Mouse (Mus musculus) heart, postnatal 0 days (tissue): ENCODE measurements around the gene Gfod2. TPM values are rescaled to one million over a fixed set of nuclear protein-coding genes. Genes with fewer than 3 reads are reported as not detected.
A peak's percentile ranks its signal among the peaks of the same experiment; 100 is the strongest.

ENCODE experiments used
- ATAC-seq: fragments of 200-750 bp; cut with Nextera tagmentation; 2 replicates; pipeline ENCODE4 v1.8.0; 2017; ENCODE audit warnings: low read depth, moderate number of reproducible peaks, moderate library complexity; ENCODE audit not compliant: insufficient read depth
- DNase-seq: peaks from one replicate; pipeline ENCODE4 v3.0.0-alpha.2; 2016; ENCODE audit warnings: low spot score
- H3K27ac ChIP-seq: fragments of 300-500 bp; sonication (generic); 2 replicates; pipeline ENCODE4 v1.5.1; 2014; ENCODE audit warnings: low read depth, mild to moderate bottlenecking
- H3K27me3 ChIP-seq: fragments of 300-500 bp; sonication (generic); 2 replicates; pipeline ENCODE4 v1.6.1; 2014; ENCODE audit warnings: low read length, mixed read lengths; ENCODE audit not compliant: control insufficient read depth, insufficient read depth
- H3K36me3 ChIP-seq: fragments of 300-500 bp; sonication (generic); replicated peaks from 2 replicates; pipeline ENCODE4 v1.6.1; 2014; ENCODE audit warnings: low read length, mixed read lengths; ENCODE audit not compliant: control insufficient read depth, insufficient read depth
- H3K4me1 ChIP-seq: fragments of 300-500 bp; sonication (generic); 2 replicates; pipeline ENCODE4 v1.6.1; 2014; ENCODE audit warnings: antibody characterized with exemption; ENCODE audit not compliant: control insufficient read depth, insufficient read depth
- H3K4me2 ChIP-seq: fragments of 300-500 bp; sonication (generic); 2 replicates; pipeline ENCODE4 v1.6.1; 2014; ENCODE audit warnings: low read depth, mild to moderate bottlenecking, low read length, moderate library complexity
- H3K4me3 ChIP-seq: fragments of 300-500 bp; sonication (generic); 2 replicates; pipeline ENCODE4 v1.5.1; 2014; ENCODE audit warnings: low read depth, low read length
- H3K9ac ChIP-seq: fragments of 300-500 bp; sonication (generic); replicated peaks from 2 replicates; pipeline ENCODE4 v1.6.1; 2014; ENCODE audit warnings: low read depth, low read length, mixed read lengths
- H3K9me3 ChIP-seq: fragments of 300-500 bp; sonication (generic); replicated peaks from 2 replicates; pipeline ENCODE4 v1.6.1; 2016; ENCODE audit warnings: low read length; ENCODE audit not compliant: control insufficient read depth
- CTCF ChIP-seq: IDR thresholded peaks from 2 replicates; pipeline ENCODE4 v1.5.1; 2016; ENCODE audit warnings: antibody characterized with exemption, control low read depth, low read depth
- EP300 ChIP-seq: IDR thresholded peaks from 2 replicates; pipeline ENCODE4 v1.6.1; 2016; ENCODE audit warnings: antibody characterized with exemption, low read depth
- WGBS: fragments of 180-500 bp; shearing (Covaris S2); extraction: QIAGEN DNeasy Blood & Tissue Kit; methylation state at CpG from one replicate; pipeline ENCODE4 v1.1.7; 2014; 5-methylcytosine and 5-hydroxymethylcytosine counted together
- polyA plus RNA-seq: library from polyadenylated mRNA; unstranded; fragments of >200 nt; fragmentation: Nextera tagmentation; extraction: Ambion mirVana; gene quantifications from 2 replicates; pipeline ENCODE4 v1.2.1, GENCODE M21; 2015
- total RNA-seq: library from RNA; depleted of rRNA; stranded (reverse); fragments of >200 nt; gene quantifications from 2 replicates; pipeline ENCODE4 v1.2.3, GENCODE M21; 2014; ENCODE audit warnings: low replicate concordance; rRNA removed

Gfod2 gene
- 2.4 and 5.8 TPM in 2 replicates for total RNA-seq
- 6.5 and 6.6 TPM in 2 replicates for polyA plus RNA-seq

DNA sequence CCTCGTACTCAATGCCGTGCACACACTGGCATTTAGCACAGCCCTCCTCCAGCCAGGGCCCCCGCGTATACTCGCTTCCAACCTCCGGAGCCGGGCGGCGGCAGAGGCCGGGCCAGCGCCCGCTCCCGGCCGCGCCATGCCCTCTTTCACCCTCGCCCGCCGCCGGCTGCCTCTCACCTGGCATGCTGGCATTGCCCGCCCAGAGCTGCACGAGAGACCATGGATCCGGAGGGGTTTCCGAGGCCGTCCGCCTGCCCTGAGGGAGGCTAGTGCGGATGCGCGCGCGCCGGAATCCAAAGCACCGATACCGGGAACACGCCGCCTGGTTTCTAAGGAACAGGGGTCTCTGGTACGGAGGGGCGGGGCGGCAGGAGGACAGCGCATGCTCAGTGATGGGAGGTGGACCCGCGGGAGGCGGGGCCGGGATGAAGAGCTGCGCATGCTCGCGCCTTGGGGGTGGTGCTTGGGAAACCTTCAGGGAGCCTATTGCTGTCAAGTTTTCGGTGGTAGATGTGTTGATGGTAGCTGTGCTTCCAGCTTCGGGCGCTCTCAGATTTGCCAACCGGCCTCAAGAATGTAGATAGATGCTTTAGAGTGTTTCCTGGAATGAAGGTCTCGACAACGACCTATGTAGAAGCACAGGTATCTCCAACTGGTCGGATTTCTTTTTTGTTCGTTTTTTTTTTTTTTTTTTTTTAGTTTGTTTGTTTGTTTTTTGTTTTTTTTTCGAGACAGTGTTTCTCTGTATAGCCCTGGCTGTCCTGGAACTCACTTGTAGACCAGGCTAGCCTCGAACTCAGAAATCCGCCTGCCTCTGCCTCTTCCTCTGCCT lies at the start of gene Gfod2:
Gene Gfod2 (minus strand): TSS at position 388 of the 832 bp plus-strand sequence.
- Histone ChIP-seq H3K9me3 (no peaks in the 10 kb centered on the region), H3K27me3 (no peaks in the 10 kb centered on the region), H3K4me1 (peaks cover 12% of the 10 kb centered on the region; the same call in 1 of the 2 replicates), H3K4me2 (peak within 1 kb of the TSS; percentile 78), H3K36me3 (no peaks in the 10 kb centered on the region), H3K9ac (peak within 1 kb of the TSS; percentile 56), H3K27ac (peak within 1 kb of the TSS; percentile 54), H3K4me3 (peak within 1 kb of the TSS; percentile 79)
- ATAC-seq (peak; percentile 100), DNase-seq (peak; percentile 96)
- TF ChIP-seq EP300, result no peak
- no peak for TF ChIP-seq CTCF
- WGBS, result 2% methylated on average over 57 of the region's 57 CpGs

DNA sequence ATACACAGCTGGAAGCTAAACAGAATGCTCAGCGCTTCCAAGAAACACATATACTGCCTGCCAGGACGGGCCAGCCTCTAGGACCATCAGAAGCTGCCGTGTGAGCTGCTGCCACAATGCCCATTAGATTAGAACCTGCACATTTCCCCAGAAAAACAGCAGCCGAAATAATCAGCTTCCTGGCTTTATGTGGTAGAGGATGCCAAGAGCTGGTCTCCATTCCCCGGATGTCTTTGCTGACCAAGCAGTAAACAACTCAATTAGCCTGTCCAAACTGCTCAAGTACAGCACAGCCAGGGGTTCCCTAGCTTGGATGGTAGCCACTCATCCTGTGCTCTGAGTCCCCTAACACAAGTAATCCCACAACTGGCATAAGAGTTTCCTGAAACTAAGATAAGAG lies 49.3 kb upstream of the Gfod2 start:
- Histone ChIP-seq H3K9ac (no peak overlapping the region), H3K4me1 (peaks cover 16% of the 10 kb centered on the region; the same call in 1 of the 2 replicates), H3K36me3 (peaks cover 7% of the 10 kb centered on the region; the same call in 1 of the 2 replicates), H3K27me3 (no peaks in the 10 kb centered on the region), H3K4me3 (no peak overlapping the region), H3K27ac (no peak overlapping the region; the same call in 1 of the 2 replicates), H3K4me2 (no peak overlapping the region), H3K9me3 (no peaks in the 10 kb centered on the region)
- ATAC-seq (no peak; the same call in 1 of the 2 replicates), DNase-seq (no peak)
- TF ChIP-seq EP300, result no peak
- TF ChIP-seq CTCF, result no peak
- 74% methylated on average over 5 of the region's 5 CpGs for WGBS

DNA sequence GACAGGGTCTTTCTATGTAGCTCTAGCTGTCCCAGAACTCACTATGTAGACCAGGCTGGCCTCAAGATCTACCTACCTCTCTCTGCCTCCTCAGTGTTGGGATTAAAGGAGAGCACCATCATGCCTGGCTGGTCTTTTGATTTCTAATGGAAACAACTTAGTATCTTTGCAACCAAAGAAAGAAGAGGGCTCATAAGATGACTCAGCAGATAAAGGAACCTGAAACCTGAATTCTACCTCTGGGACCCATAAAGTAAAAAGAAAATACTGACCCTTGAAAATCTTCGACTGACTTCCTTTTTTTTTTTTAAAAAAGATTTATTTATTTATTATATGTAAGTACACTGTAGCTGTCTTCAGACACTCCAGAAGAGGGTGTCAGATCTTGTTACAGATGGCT lies 47.5 kb upstream of the Gfod2 start:
- no peak for TF ChIP-seq CTCF
- TF ChIP-seq EP300, result no peak
- no peak overlapping the region for H3K4me3 ChIP-seq
- peaks cover 16% of the 10 kb centered on the region; the same call in 1 of the 2 replicates for H3K4me1 ChIP-seq
- 0 out of 2 replicates have a peak, but pooled peaks cover 7% of the 10 kb centered on the region for H3K36me3 ChIP-seq
- no peaks in the 10 kb centered on the region for H3K9me3 ChIP-seq
- no peak overlapping the region for H3K27ac ChIP-seq
- 86% methylated on average over 1 of the region's 1 CpGs for WGBS
- DNase-seq (no peak), ATAC-seq (no peak)
- no peak overlapping the region for H3K9ac ChIP-seq
- no peak overlapping the region for H3K4me2 ChIP-seq
- H3K27me3 ChIP-seq, result no peaks in the 10 kb centered on the region

DNA sequence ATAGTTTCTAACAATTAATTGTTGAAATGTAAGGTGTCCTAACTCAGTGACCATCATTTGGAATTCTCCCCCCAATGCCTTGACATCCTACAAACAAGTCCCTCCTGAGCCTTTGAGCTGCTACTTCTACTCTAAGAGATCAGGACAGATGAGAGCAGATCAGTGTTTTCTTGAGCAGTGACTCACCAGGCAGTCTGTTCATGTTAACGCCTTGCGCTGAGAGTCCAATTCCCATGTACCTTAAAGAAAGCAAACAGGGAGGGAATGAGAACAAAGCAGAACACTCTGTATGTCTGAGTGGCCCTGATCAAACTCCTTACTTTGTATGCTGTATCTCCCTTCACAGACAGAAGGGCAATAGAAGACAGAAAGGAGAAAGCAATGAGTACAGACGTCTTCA lies 46.9 kb upstream of the Gfod2 start:
- no peaks in the 10 kb centered on the region for H3K9me3 ChIP-seq
- no peak overlapping the region for H3K27ac ChIP-seq
- H3K36me3 ChIP-seq, result 0 out of 2 replicates have a peak, but pooled peaks cover 7% of the 10 kb centered on the region
- H3K4me1 ChIP-seq, result peaks cover 13% of the 10 kb centered on the region; the same call in 1 of the 2 replicates
- no peak overlapping the region for H3K4me3 ChIP-seq
- no peak for ATAC-seq
- H3K4me2 ChIP-seq, result no peak overlapping the region
- no peak for DNase-seq
- WGBS, result 79% methylated on average over 3 of the region's 3 CpGs
- H3K27me3 ChIP-seq, result no peaks in the 10 kb centered on the region
- TF ChIP-seq CTCF (no peak), EP300 (no peak)
- H3K9ac ChIP-seq, result no peak overlapping the region

DNA sequence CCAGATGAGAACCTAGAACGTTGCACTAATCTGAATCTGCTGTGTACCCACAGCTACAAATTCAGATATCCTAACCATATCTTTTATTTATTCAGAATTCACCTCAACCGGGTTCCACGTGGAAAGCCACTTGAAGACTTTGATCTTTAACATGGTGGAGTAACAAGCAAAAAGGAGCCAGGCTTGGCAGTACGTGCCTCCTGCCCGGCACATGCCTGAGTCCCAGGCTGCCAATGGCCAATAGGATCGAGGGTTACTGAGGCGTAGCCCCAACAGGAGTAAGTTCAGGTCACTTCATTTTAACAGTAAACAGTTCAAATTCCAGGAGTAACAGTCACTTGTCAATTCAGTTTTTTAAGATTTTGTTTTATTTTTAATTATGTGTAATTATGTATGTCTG lies 46.3 kb upstream of the Gfod2 start:
- WGBS, result 90% methylated on average over 7 of the region's 7 CpGs
- H3K27me3 ChIP-seq, result no peaks in the 10 kb centered on the region
- ATAC-seq, result no peak
- no peaks in the 10 kb centered on the region for H3K9me3 ChIP-seq
- 0 out of 2 replicates have a peak, but pooled peaks cover 7% of the 10 kb centered on the region for H3K36me3 ChIP-seq
- H3K9ac ChIP-seq, result no peak overlapping the region
- peaks cover 17% of the 10 kb centered on the region; the same call in 1 of the 2 replicates for H3K4me1 ChIP-seq
- DNase-seq, result no peak
- H3K4me3 ChIP-seq, result no peak overlapping the region
- H3K27ac ChIP-seq, result no peak overlapping the region
- TF ChIP-seq EP300 (no peak), CTCF (no peak)
- no peak overlapping the region for H3K4me2 ChIP-seq
